ENCODE assay signal across 24 mouse cellular contexts in the genomic region with DNA sequence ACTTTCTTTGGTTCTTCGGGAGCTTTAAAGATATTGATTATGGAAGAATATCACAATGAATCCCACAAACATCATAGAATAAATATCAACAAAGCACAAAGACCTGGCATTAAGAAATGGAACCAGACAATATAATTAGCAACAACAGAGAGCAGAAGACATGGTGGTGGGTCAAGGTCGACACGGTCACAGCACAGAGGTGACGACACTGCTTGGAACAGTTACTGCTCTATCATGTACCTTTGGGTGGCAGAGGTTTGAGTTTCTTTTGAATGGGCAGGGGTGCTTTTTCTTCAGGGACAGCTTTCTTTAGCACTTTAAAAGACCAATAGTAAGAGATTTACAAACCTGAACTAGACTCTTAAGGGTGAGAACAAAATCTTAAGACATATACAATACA.
DNase-seq lines count a peak whose midpoint lies in the region; ATAC-seq and TF ChIP-seq lines count a peak whose summit lies in the region.
"Had no signal": no experiment of that assay in that cellular context is flagged by ENCODE, and none has a peak within 500 bp of the region (broad histone marks: within the 10 kb centered on the region; RNA-seq: fewer than 3 reads in every experiment).

No protein-coding gene starts in this region.

- intact Hi-C loops in gastrocnemius, adult 2 months (cut with DNase I) = no loop called here
- intact Hi-C loops in heart, adult 2 months (cut with DNase I) = no loop called here
- intact Hi-C loops in heart, postnatal 36 days (cut with DNase I) = no loop called here

- no peak overlapping the region for H3K9ac ChIP-seq in heart, adult 2 months (ENCODE audit: low read depth, low read length)
- no peak overlapping the region for H3K9ac ChIP-seq in heart, postnatal 0 days (replicated peaks; ENCODE audit: low read depth, low read length)
- H3K9ac ChIP-seq: embryonic facial prominence, embryonic 12.5 days; forebrain, embryonic 13.5 days had no signal

- no peak overlapping the region for H3K4me3 ChIP-seq in gastrocnemius, adult 2 months
- no peak overlapping the region for H3K4me3 ChIP-seq in heart, adult 2 months
- H3K4me3 ChIP-seq in heart, postnatal 0 days (ENCODE audit: low read depth, low read length) = no peak overlapping the region
- no peak overlapping the region for H3K4me3 ChIP-seq in myocyte
- H3K4me3 ChIP-seq: embryonic facial prominence, embryonic 10.5 days; embryonic facial prominence, embryonic 12.5 days; forebrain, embryonic 13.5 days had no signal

- peak overlapping the region; percentile 28 for H3K27ac ChIP-seq in gastrocnemius, adult 2 months
- peak overlapping the region; percentile 53 for H3K27ac ChIP-seq in heart, adult 2 months
- H3K27ac ChIP-seq in heart, postnatal 0 days (ENCODE audit: low read depth) = peak overlapping the region; percentile 59
- H3K27ac ChIP-seq: embryonic facial prominence, embryonic 10.5 days; embryonic facial prominence, embryonic 12.5 days; forebrain, embryonic 13.5 days had no signal

- H3K4me2 ChIP-seq in heart, postnatal 0 days (ENCODE audit: low read depth, low read length) = no peak overlapping the region
- no peak overlapping the region for H3K4me2 ChIP-seq in myocyte (ENCODE audit: low read depth)
- H3K4me2 ChIP-seq: embryonic facial prominence, embryonic 12.5 days; forebrain, embryonic 13.5 days had no signal

- DNase-seq in gastrocnemius, adult 2 months = no peak
- no peak for DNase-seq in gastrocnemius, postnatal 25 days
- peak in 1 of 2 experiments; percentile 26 for DNase-seq in heart, adult 2 months
- no peak for DNase-seq in heart, postnatal 36 days
- DNase-seq in heart, postnatal 0 days (ENCODE audit: low spot score) = peak; percentile 35
- DNase-seq in heart, postnatal 4 days = no peak
- DNase-seq: adrenal gland, adult 8-10 months; adrenal gland, postnatal 14 days; adrenal gland, postnatal 36 days; B cell, adult 2 months; cerebellum, adult 11-12 months; cerebellum, adult 2 months; cerebellum, adult 9-10 months; cerebellum, postnatal 10 days; cerebellum, postnatal 25 days had no signal

- H3ac ChIP-seq in myocyte (ENCODE audit: control insufficient read depth, insufficient read length) = no peak overlapping the region

- no peaks in the 10 kb centered on the region for H3K4me1 ChIP-seq in heart, adult 2 months (ENCODE audit: control insufficient read depth, insufficient read depth, low read length)
- H3K4me1 ChIP-seq in heart, postnatal 0 days (ENCODE audit: control insufficient read depth, insufficient read depth) = no peaks in the 10 kb centered on the region
- H3K4me1 ChIP-seq: embryonic facial prominence, embryonic 10.5 days; embryonic facial prominence, embryonic 12.5 days; forebrain, embryonic 13.5 days had no signal

- H3K9me3 ChIP-seq in heart, postnatal 0 days (replicated peaks; ENCODE audit: control insufficient read depth, low read length) = no peaks in the 10 kb centered on the region
- H3K9me3 ChIP-seq: embryonic facial prominence, embryonic 10.5 days; embryonic facial prominence, embryonic 12.5 days; forebrain, embryonic 13.5 days; G1E had no signal

- no peak for TF ChIP-seq CTCF in gastrocnemius, adult 2 months (IDR thresholded peaks at IDR 0.05)
- TF ChIP-seq CTCF in heart, adult 2 months (IDR thresholded peaks at IDR 0.05) = no peak
- no peak for TF ChIP-seq CTCF in heart, postnatal 0 days (IDR thresholded peaks at IDR 0.05; ENCODE audit: low read depth)

- WGBS in heart, adult 2 months = 71% methylated on average over 4 of the region's 4 CpGs
- 58% methylated on average over 4 of the region's 4 CpGs for WGBS in heart, postnatal 0 days

- no peak; the same call in 1 of the 2 replicates for ATAC-seq in heart, postnatal 0 days (ENCODE audit: insufficient read depth, low read depth)
- ATAC-seq: activated CD4-positive, CD25-positive, alpha-beta regulatory T cell, adult 4 months; CD4-positive, CD25-positive, alpha-beta regulatory T cell, adult 4 months; forebrain, embryonic 13.5 days; Patski had no signal

- no peak for TF ChIP-seq EP300 in heart, adult 2 months (IDR thresholded peaks at IDR 0.05; ENCODE audit: insufficient read depth, low read depth, low read length)
- no peak for TF ChIP-seq EP300 in heart, postnatal 0 days (IDR thresholded peaks at IDR 0.05; ENCODE audit: low read depth)

- peaks cover 60% of the 10 kb centered on the region for H3K36me3 ChIP-seq in heart, adult 2 months (ENCODE audit: control insufficient read depth, insufficient read depth, low read length)
- H3K36me3 ChIP-seq in heart, postnatal 0 days (replicated peaks; ENCODE audit: control insufficient read depth, insufficient read depth, low read length) = peaks cover 84% of the 10 kb centered on the region
- H3K36me3 ChIP-seq in myocyte (ENCODE audit: control insufficient read depth, insufficient read depth) = peaks cover 87% of the 10 kb centered on the region
- H3K36me3 ChIP-seq: embryonic facial prominence, embryonic 10.5 days; embryonic facial prominence, embryonic 12.5 days; G1E had no signal

- no peak for TF ChIP-seq POLR2A in heart, adult 2 months (IDR thresholded peaks at IDR 0.05; ENCODE audit: insufficient read depth, low read depth, low read length)
- no peak for TF ChIP-seq POLR2A in myocyte (IDR thresholded peaks at IDR 0.05; ENCODE audit: insufficient read length, low read depth)

- H3K79me2 ChIP-seq in heart, adult 2 months (replicated peaks; ENCODE audit: control insufficient read depth, insufficient read depth, low read length) = no peaks in the 10 kb centered on the region
- no peaks in the 10 kb centered on the region for H3K79me2 ChIP-seq in myocyte (ENCODE audit: control insufficient read depth, insufficient read depth)

- H3K27me3 ChIP-seq in heart, adult 2 months (ENCODE audit: control insufficient read depth, insufficient read depth, low read length) = no peaks in the 10 kb centered on the region
- H3K27me3 ChIP-seq in heart, postnatal 0 days (ENCODE audit: control insufficient read depth, insufficient read depth, low read length) = no peaks in the 10 kb centered on the region
- H3K27me3 ChIP-seq in myocyte (ENCODE audit: control insufficient read depth, insufficient read depth, insufficient read length) = no peaks in the 10 kb centered on the region
- H3K27me3 ChIP-seq: CH12.LX; embryonic facial prominence, embryonic 12.5 days; forebrain, embryonic 13.5 days had no signal

TF ChIP-seq in myocyte, 11 proteins besides CTCF, POLR2A, EP300 and RAD21:
- TF ChIP-seq REST (IDR thresholded peaks at IDR 0.05; ENCODE audit: insufficient read depth, insufficient read length) = no peak
- TF ChIP-seq POLR2AphosphoS2 (IDR thresholded peaks at IDR 0.05; ENCODE audit: insufficient read length, low read depth) = peak; percentile 47
